Mouse (Mus musculus): ENCODE results near the gene Ear14. TPM values are rescaled to one million over a fixed set of nuclear protein-coding genes. Genes with fewer than 3 reads are reported as not detected.
"Not testable (repeated sequence)": the region's sequence is repeated elsewhere in the genome, so short reads cannot be mapped to it uniquely, and the experiment has no call there.

The Ear14 gene
- polyA plus RNA-seq, 1 experiment from 2014 or later = not detected

- no peaks in the 10 kb centered on the region for H3K36me3 ChIP-seq
- no peak within 1 kb of the TSS for H3K4me2 ChIP-seq (replicated peaks)
- no peak for ATAC-seq
- no peaks in the 10 kb centered on the region for H3K4me1 ChIP-seq (replicated peaks)
- H3K4me3 ChIP-seq (replicated peaks) = no peak within 1 kb of the TSS
- no peaks in the 10 kb centered on the region for H3K27me3 ChIP-seq (replicated peaks)
- no peak within 1 kb of the TSS for H3K9ac ChIP-seq
- H3K27ac ChIP-seq = no peak within 1 kb of the TSS
- no peaks in the 10 kb centered on the region for H3K9me3 ChIP-seq
- WGBS = 75% methylated on average over 5 of the region's 5 CpGs
Observed at GRCm38 (mm10) chr14:51199098-51200023, 3.8 kb upstream of the Ear14 start, which contains the start of gene Ang2. Ang2 (minus strand) TSS chr14:51199148.

- H3K36me3 ChIP-seq = no peaks in the 10 kb centered on the region
- H3K4me2 ChIP-seq (replicated peaks) = no peak overlapping the region
- no peak for ATAC-seq
- no peak overlapping the region for H3K4me3 ChIP-seq (replicated peaks)
- 100% methylated on average over 2 of the region's 2 CpGs for WGBS
- H3K4me1 ChIP-seq (replicated peaks) = no peaks in the 10 kb centered on the region
- H3K27me3 ChIP-seq (replicated peaks) = no peaks in the 10 kb centered on the region
- no peak overlapping the region for H3K27ac ChIP-seq
- H3K9ac ChIP-seq = no peak overlapping the region
- H3K9me3 ChIP-seq = no peaks in the 10 kb centered on the region
Observed at GRCm38 (mm10) chr14:51200054-51200453, 3.1 kb upstream of the Ear14 start.

GRCm38 (mm10) chr14:51200466-51200865 is 2.7 kb upstream of the Ear14 start:
- H3K4me1 ChIP-seq (replicated peaks) = no peaks in the 10 kb centered on the region
- H3K4me3 ChIP-seq (replicated peaks) = no peak overlapping the region
- H3K9ac ChIP-seq = no peak overlapping the region
- no peaks in the 10 kb centered on the region for H3K36me3 ChIP-seq
- 94% methylated on average over 2 of the region's 2 CpGs for WGBS
- ATAC-seq = no peak
- H3K4me2 ChIP-seq (replicated peaks) = no peak overlapping the region
- no peak overlapping the region for H3K27ac ChIP-seq
- H3K27me3 ChIP-seq (replicated peaks) = no peaks in the 10 kb centered on the region
- H3K9me3 ChIP-seq = no peaks in the 10 kb centered on the region

- H3K4me3 ChIP-seq (replicated peaks); H3K4me2 ChIP-seq (replicated peaks); H3K4me1 ChIP-seq (replicated peaks); H3K27ac ChIP-seq; H3K9me3 ChIP-seq; ATAC-seq; H3K27me3 ChIP-seq (replicated peaks); H3K9ac ChIP-seq; H3K36me3 ChIP-seq: not testable (repeated sequence)
- 89% methylated on average over 3 of the region's 3 CpGs for WGBS
Observed at GRCm38 (mm10) chr14:51220075-51220474, 16.9 kb downstream of the Ear14 start.

- not testable (repeated sequence) for H3K27me3 ChIP-seq (replicated peaks); H3K4me3 ChIP-seq (replicated peaks); H3K9me3 ChIP-seq; H3K27ac ChIP-seq; H3K4me2 ChIP-seq (replicated peaks); H3K36me3 ChIP-seq; H3K9ac ChIP-seq; ATAC-seq; H3K4me1 ChIP-seq (replicated peaks)
- 58% methylated on average over 4 of the region's 4 CpGs for WGBS
Observed at GRCm38 (mm10) chr14:51229657-51230056, 26.5 kb downstream of the Ear14 start.

GRCm38 (mm10) chr14:51237488-51237887 is 34.3 kb downstream of the Ear14 start:
- H3K9ac ChIP-seq; H3K36me3 ChIP-seq; H3K4me2 ChIP-seq (replicated peaks); ATAC-seq; H3K4me3 ChIP-seq (replicated peaks); H3K27me3 ChIP-seq (replicated peaks); H3K4me1 ChIP-seq (replicated peaks); H3K9me3 ChIP-seq; H3K27ac ChIP-seq: not testable (repeated sequence)
- WGBS = 72% methylated on average over 1 of the region's 1 CpGs

GRCm38 (mm10) chr14:51240899-51241298 is 37.7 kb downstream of the Ear14 start:
- H3K4me2 ChIP-seq (replicated peaks) = no peak overlapping the region
- ATAC-seq = no peak; the same call in 1 of the 2 replicates
- no peak overlapping the region for H3K4me3 ChIP-seq (replicated peaks)
- H3K27me3 ChIP-seq (replicated peaks) = no peaks in the 10 kb centered on the region
- no peaks in the 10 kb centered on the region for H3K9me3 ChIP-seq
- no peaks in the 10 kb centered on the region for H3K4me1 ChIP-seq (replicated peaks)
- no peak overlapping the region for H3K9ac ChIP-seq
- H3K27ac ChIP-seq = no peak overlapping the region
- H3K36me3 ChIP-seq = no peaks in the 10 kb centered on the region

- no peak for ATAC-seq
- H3K4me2 ChIP-seq (replicated peaks) = no peak overlapping the region
- H3K36me3 ChIP-seq = no peaks in the 10 kb centered on the region
- no peak overlapping the region for H3K4me3 ChIP-seq (replicated peaks)
- no peaks in the 10 kb centered on the region for H3K9me3 ChIP-seq
- 88% methylated on average over 1 of the region's 1 CpGs for WGBS
- H3K27ac ChIP-seq = no peak overlapping the region
- no peaks in the 10 kb centered on the region for H3K4me1 ChIP-seq (replicated peaks)
- H3K9ac ChIP-seq = no peak overlapping the region
- no peaks in the 10 kb centered on the region for H3K27me3 ChIP-seq (replicated peaks)
Observed at GRCm38 (mm10) chr14:51247736-51248135, 44.5 kb downstream of the Ear14 start.

GRCm38 (mm10) chr14:51250348-51250747 is 47.2 kb downstream of the Ear14 start:
- no peak overlapping the region for H3K27ac ChIP-seq
- no peak overlapping the region for H3K4me2 ChIP-seq (replicated peaks)
- ATAC-seq = no peak
- H3K9ac ChIP-seq = no peak overlapping the region
- H3K4me3 ChIP-seq (replicated peaks) = no peak overlapping the region
- H3K36me3 ChIP-seq = no peaks in the 10 kb centered on the region
- no peaks in the 10 kb centered on the region for H3K4me1 ChIP-seq (replicated peaks)
- no peaks in the 10 kb centered on the region for H3K27me3 ChIP-seq (replicated peaks)
- 70% methylated on average over 3 of the region's 3 CpGs for WGBS
- H3K9me3 ChIP-seq = no peaks in the 10 kb centered on the region

- not testable (repeated sequence) for H3K27ac ChIP-seq; H3K9me3 ChIP-seq; H3K4me1 ChIP-seq (replicated peaks); H3K4me3 ChIP-seq (replicated peaks); ATAC-seq; H3K4me2 ChIP-seq (replicated peaks); H3K27me3 ChIP-seq (replicated peaks); H3K36me3 ChIP-seq; H3K9ac ChIP-seq
Observed at GRCm38 (mm10) chr14:51252206-51252605, 49.0 kb downstream of the Ear14 start.

GRCm38 (mm10) chr14:51253569-51253968 is 50.4 kb downstream of the Ear14 start:
- Histone ChIP-seq H3K4me2 (replicated peaks) (no peak overlapping the region), H3K4me1 (replicated peaks) (no peaks in the 10 kb centered on the region), H3K36me3 (no peaks in the 10 kb centered on the region), H3K9me3 (no peaks in the 10 kb centered on the region), H3K27ac (no peak overlapping the region), H3K9ac (no peak overlapping the region), H3K27me3 (replicated peaks) (no peaks in the 10 kb centered on the region), H3K4me3 (replicated peaks) (no peak overlapping the region)
- no peak for ATAC-seq
- WGBS = 86% methylated on average over 1 of the region's 1 CpGs

Measured in intestine, embryonic 15.5 days (tissue).